Mouse (Mus musculus) lung, postnatal 10 days (tissue): ENCODE data around the gene Prlr.

Experiments
- DNase-seq: peaks from one replicate; pipeline ENCODE4 v3.0.0; 2021

Gene Prlr

GRCm38 (mm10) chr15:10236812-10237211, 59.8 kb downstream of the Prlr start:
- no peak for DNase-seq

GRCm38 (mm10) chr15:10238454-10238853, 61.4 kb downstream of the Prlr start:
- no peak for DNase-seq

- DNase-seq: no peak
Measured at GRCm38 (mm10) chr15:10240228-10240795, 63.3 kb downstream of the Prlr start.

GRCm38 (mm10) chr15:10242250-10242649, 65.2 kb downstream of the Prlr start:
- DNase-seq: no peak

GRCm38 (mm10) chr15:10249285-10249684, 72.2 kb downstream of the Prlr start:
- DNase-seq: no peak

- DNase-seq: peak; percentile 54
Measured at GRCm38 (mm10) chr15:10250784-10251183, 73.7 kb downstream of the Prlr start.

- no peak for DNase-seq
Measured at GRCm38 (mm10) chr15:10252526-10252925, 75.5 kb downstream of the Prlr start.

GRCm38 (mm10) chr15:10262219-10262618, 85.2 kb downstream of the Prlr start:
- DNase-seq: peak; percentile 40

GRCm38 (mm10) chr15:10262641-10263040, 85.6 kb downstream of the Prlr start:
- DNase-seq: no peak

GRCm38 (mm10) chr15:10263420-10263819, 86.4 kb downstream of the Prlr start:
- no peak for DNase-seq

GRCm38 (mm10) chr15:10264885-10265284, 87.8 kb downstream of the Prlr start:
- no peak for DNase-seq

- no peak for DNase-seq
Measured at GRCm38 (mm10) chr15:10267251-10267650, 90.2 kb downstream of the Prlr start.

- DNase-seq: no peak
Measured at GRCm38 (mm10) chr15:10276386-10276785, 99.3 kb downstream of the Prlr start.

- no peak for DNase-seq
Measured at GRCm38 (mm10) chr15:10277461-10277860, 100.4 kb downstream of the Prlr start.

GRCm38 (mm10) chr15:10281546-10281945, 104.5 kb downstream of the Prlr start:
- DNase-seq: peak; percentile 24

- no peak for DNase-seq
Measured at GRCm38 (mm10) chr15:10283661-10284060, 106.6 kb downstream of the Prlr start.

GRCm38 (mm10) chr15:10296570-10296969, 119.5 kb downstream of the Prlr start:
- no peak for DNase-seq

- no peak for DNase-seq
Measured at GRCm38 (mm10) chr15:10298058-10298457, 121.0 kb downstream of the Prlr start.

- no peak for DNase-seq
Measured at GRCm38 (mm10) chr15:10299467-10299866, 122.4 kb downstream of the Prlr start.

GRCm38 (mm10) chr15:10306461-10306860, 129.4 kb downstream of the Prlr start:
- DNase-seq: no peak

GRCm38 (mm10) chr15:10311826-10312225, 134.8 kb downstream of the Prlr start:
- DNase-seq: no peak

- DNase-seq: peak; percentile 60
Measured at GRCm38 (mm10) chr15:10313522-10314455, 136.8 kb downstream of the Prlr start.

GRCm38 (mm10) chr15:10325080-10325479, 148.0 kb downstream of the Prlr start, which contains the start of gene Gm21973:
Gene Gm21973 (plus strand): TSS chr15:10325380.
- no peak for DNase-seq

GRCm38 (mm10) chr15:10330626-10331025, 153.6 kb downstream of the Prlr start:
- DNase-seq: no peak
